Mouse (Mus musculus) lung, embryonic 15.5 days (tissue): ENCODE data around the gene Gtf3c6. TPM values are rescaled to one million over a fixed set of nuclear protein-coding genes. Genes with fewer than 3 reads are reported as not detected.
A peak's percentile ranks its signal among the peaks of the same experiment; 100 is the strongest.
"Not testable (repeated sequence)": the region's sequence is repeated elsewhere in the genome, so short reads cannot be mapped to it uniquely, and the experiment has no call there.

ENCODE experiments used
- ATAC-seq: fragments of 200-750 bp; cut with Nextera tagmentation; 2 replicates; pipeline ENCODE4 v1.8.0; 2017; ENCODE audit warnings: moderate number of reproducible peaks, borderline replicate concordance; ENCODE audit not compliant: low FRiP score, low TSS enrichment; ENCODE audit errors: extremely low read depth
- H3K27ac ChIP-seq: fragments of 300-500 bp; sonication (generic); 2 replicates; pipeline ENCODE4 v1.5.1; 2015; ENCODE audit warnings: moderate library complexity, mild to moderate bottlenecking, inconsistent platforms
- H3K27me3 ChIP-seq: fragments of 300-500 bp; sonication (generic); 2 replicates; pipeline ENCODE4 v1.6.1; 2015; ENCODE audit warnings: inconsistent platforms
- H3K36me3 ChIP-seq: fragments of 300-500 bp; sonication (generic); 2 replicates; pipeline ENCODE4 v1.6.1; 2015; ENCODE audit warnings: inconsistent platforms
- H3K4me1 ChIP-seq: fragments of 300-500 bp; sonication (generic); 2 replicates; pipeline ENCODE4 v1.6.1; 2015; ENCODE audit warnings: inconsistent platforms
- H3K4me2 ChIP-seq: fragments of 300-500 bp; sonication (generic); 2 replicates; pipeline ENCODE4 v1.6.1; 2015; ENCODE audit warnings: inconsistent platforms, mild to moderate bottlenecking, moderate library complexity
- H3K4me3 ChIP-seq: fragments of 300-500 bp; sonication (generic); 2 replicates; pipeline ENCODE4 v1.5.1; 2015; ENCODE audit warnings: mild to moderate bottlenecking, inconsistent platforms
- H3K9ac ChIP-seq: fragments of 300-500 bp; sonication (generic); 2 replicates; pipeline ENCODE4 v1.6.1; 2015; ENCODE audit warnings: inconsistent platforms
- H3K9me3 ChIP-seq: fragments of 300-500 bp; sonication (generic); 2 replicates; pipeline ENCODE4 v1.6.1; 2016; ENCODE audit warnings: inconsistent platforms
- WGBS: fragments of 180-500 bp; shearing (Covaris S2); methylation state at CpG from one replicate; pipeline ENCODE4 v1.1.7; 2015; 5-methylcytosine and 5-hydroxymethylcytosine counted together
- polyA plus RNA-seq: library from polyadenylated mRNA; unstranded; fragments of >200 nt; fragmentation: Nextera tagmentation; extraction: Ambion mirVana; gene quantifications from 2 replicates; pipeline ENCODE4 v1.2.1, GENCODE M21; 2015

Gtf3c6 gene
- polyA plus RNA-seq = 81.5 and 90.1 TPM in 2 replicates

- ATAC-seq = peak; percentile 76
- peak within 1 kb of the TSS; percentile 73 for H3K4me2 ChIP-seq
- H3K4me1 ChIP-seq = peaks cover 10% of the 10 kb centered on the region
- peaks cover 20% of the 10 kb centered on the region for H3K36me3 ChIP-seq
- WGBS = under 1% methylated on average over 43 of the region's 43 CpGs
- peak within 1 kb of the TSS; percentile 93 for H3K4me3 ChIP-seq
- H3K27ac ChIP-seq = peak within 1 kb of the TSS; percentile 92
- peak within 1 kb of the TSS; percentile 94 for H3K9ac ChIP-seq
- H3K27me3 ChIP-seq = no peaks in the 10 kb centered on the region
- no peaks in the 10 kb centered on the region for H3K9me3 ChIP-seq
These were observed at the start of gene Gtf3c6 for GRCm38 (mm10) chr10:40257414-40258255. Gtf3c6 (minus strand) TSS chr10:40258108.

DNA sequence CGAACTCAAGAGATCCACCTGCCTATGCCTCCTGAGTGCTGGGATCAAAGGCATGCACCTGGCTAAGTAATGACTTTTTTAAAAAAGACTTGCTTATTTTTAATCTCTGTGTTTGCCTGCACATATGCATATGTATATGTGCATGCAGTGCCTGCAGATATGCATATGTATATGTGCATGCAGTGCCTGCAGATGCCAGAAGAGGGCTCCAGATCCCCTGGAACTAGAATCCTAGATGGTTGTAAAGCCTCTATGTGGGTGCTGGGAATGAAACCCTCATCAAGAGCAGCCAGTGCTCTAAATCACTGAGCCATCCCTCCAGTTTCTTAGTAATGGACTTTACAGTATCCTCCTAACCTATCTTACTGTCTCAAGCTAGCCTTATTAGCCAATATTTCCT is 48.1 kb upstream of the Gtf3c6 start:
- WGBS = 88% methylated on average over 1 of the region's 1 CpGs

GRCm38 (mm10) chr10:40302140-40302985 is 44.5 kb upstream of the Gtf3c6 start, which contains the start of gene Amd1:
Amd1 (minus strand) TSS chr10:40302186.
- ATAC-seq = peak; percentile 97
- Histone ChIP-seq H3K27ac (peak within 1 kb of the TSS; percentile 99), H3K9ac (peak within 1 kb of the TSS; percentile 93), H3K27me3 (no peaks in the 10 kb centered on the region), H3K36me3 (no peaks in the 10 kb centered on the region), H3K4me3 (peak within 1 kb of the TSS; percentile 97), H3K4me1 (peaks cover 22% of the 10 kb centered on the region), H3K9me3 (no peaks in the 10 kb centered on the region), H3K4me2 (peak within 1 kb of the TSS; percentile 87)
- WGBS = under 1% methylated on average over 55 of the region's 55 CpGs

More for the DNA sequence above, 48.1 kb upstream of the Gtf3c6 start:
- Histone ChIP-seq H3K9me3 (no peaks in the 10 kb centered on the region), H3K4me3 (no peak overlapping the region), H3K27ac (no peak overlapping the region), H3K36me3 (no peaks in the 10 kb centered on the region), H3K9ac (no peak overlapping the region), H3K4me1 (no peaks in the 10 kb centered on the region), H3K27me3 (no peaks in the 10 kb centered on the region), H3K4me2 (no peak overlapping the region)
- no peak for ATAC-seq

GRCm38 (mm10) chr10:40301181-40302075 is 43.5 kb upstream of the Gtf3c6 start:
- H3K27me3 ChIP-seq = not testable (repeated sequence)
- under 1% methylated on average over 50 of the region's 91 CpGs for WGBS

GRCm38 (mm10) chr10:40300648-40301171 is 42.8 kb upstream of the Gtf3c6 start:
- Histone ChIP-seq H3K4me3 (peak overlapping the region; percentile 97), H3K27me3 (no peaks in the 10 kb centered on the region), H3K4me2 (peak overlapping the region; percentile 74), H3K4me1 (peaks cover 27% of the 10 kb centered on the region), H3K9ac (peak overlapping the region; percentile 93), H3K36me3 (no peaks in the 10 kb centered on the region), H3K27ac (peak overlapping the region; percentile 89), H3K9me3 (no peaks in the 10 kb centered on the region)
- under 1% methylated on average over 36 of the region's 36 CpGs for WGBS
- ATAC-seq = peak; percentile 84

More at GRCm38 (mm10) chr10:40301181-40302075, 43.5 kb upstream of the Gtf3c6 start:
- H3K36me3 ChIP-seq, H3K9me3 ChIP-seq: not testable (repeated sequence)
- Histone ChIP-seq H3K4me1 (peaks cover 27% of the 10 kb centered on the region), H3K4me2 (peak overlapping the region; percentile 87), H3K27ac (peak overlapping the region; percentile 89), H3K4me3 (peak overlapping the region; percentile 97), H3K9ac (peak overlapping the region; percentile 93)
- ATAC-seq = peak; percentile 20; the same call in 1 of the 2 replicates

DNA sequence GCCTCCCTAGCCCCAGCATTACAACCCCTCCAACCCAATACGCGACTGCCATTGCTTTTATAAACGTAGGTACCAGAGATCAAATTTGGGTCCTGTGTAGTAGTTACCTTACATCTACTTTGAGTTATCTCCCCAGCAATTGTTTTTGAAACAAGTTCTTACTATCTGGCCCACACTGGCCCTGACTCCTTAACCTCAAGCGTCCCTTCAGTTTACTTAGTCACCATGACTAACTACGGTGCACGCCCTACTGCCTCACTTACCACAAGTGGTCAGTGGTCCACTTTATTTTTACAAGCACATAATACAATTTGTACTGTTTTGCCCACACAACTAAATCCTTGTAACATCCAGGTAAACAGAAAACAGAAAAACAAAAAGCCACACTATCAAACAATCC is 34.7 kb upstream of the Gtf3c6 start:
- 87% methylated on average over 6 of the region's 6 CpGs for WGBS

GRCm38 (mm10) chr10:40286767-40287166 is 28.9 kb upstream of the Gtf3c6 start:
- no peaks in the 10 kb centered on the region for H3K4me1 ChIP-seq
- H3K4me3 ChIP-seq = no peak overlapping the region
- 88% methylated on average over 1 of the region's 1 CpGs for WGBS
- no peak for ATAC-seq
- H3K36me3 ChIP-seq = peaks cover 36% of the 10 kb centered on the region
- H3K9me3 ChIP-seq = no peaks in the 10 kb centered on the region
- H3K4me2 ChIP-seq = no peak overlapping the region
- no peak overlapping the region for H3K9ac ChIP-seq
- no peak overlapping the region for H3K27ac ChIP-seq
- no peaks in the 10 kb centered on the region for H3K27me3 ChIP-seq

More for the DNA sequence above, 34.7 kb upstream of the Gtf3c6 start:
- Histone ChIP-seq H3K36me3 (peaks cover 36% of the 10 kb centered on the region), H3K4me1 (peaks cover 7% of the 10 kb centered on the region), H3K9ac (no peak overlapping the region), H3K27me3 (no peaks in the 10 kb centered on the region), H3K27ac (no peak overlapping the region), H3K9me3 (no peaks in the 10 kb centered on the region), H3K4me3 (no peak overlapping the region), H3K4me2 (no peak overlapping the region)
- ATAC-seq = no peak

- H3K9ac ChIP-seq = no peak overlapping the region
- H3K4me3 ChIP-seq = no peak overlapping the region
- H3K27me3 ChIP-seq = no peaks in the 10 kb centered on the region
- H3K9me3 ChIP-seq = no peaks in the 10 kb centered on the region
- ATAC-seq = no peak
- no peak overlapping the region for H3K4me2 ChIP-seq
- H3K4me1 ChIP-seq = no peaks in the 10 kb centered on the region
- 82% methylated on average over 1 of the region's 1 CpGs for WGBS
- H3K36me3 ChIP-seq = peaks cover 27% of the 10 kb centered on the region
- H3K27ac ChIP-seq = no peak overlapping the region
These were observed 27.7 kb upstream of the Gtf3c6 start for GRCm38 (mm10) chr10:40285571-40285970.

- Histone ChIP-seq H3K27me3 (no peaks in the 10 kb centered on the region), H3K27ac (no peak overlapping the region), H3K4me3 (no peak overlapping the region), H3K36me3 (peaks cover 25% of the 10 kb centered on the region), H3K4me1 (no peaks in the 10 kb centered on the region), H3K4me2 (no peak overlapping the region), H3K9me3 (no peaks in the 10 kb centered on the region), H3K9ac (no peak overlapping the region)
- no peak for ATAC-seq
- 89% methylated on average over 3 of the region's 3 CpGs for WGBS
These were observed 27.1 kb upstream of the Gtf3c6 start for GRCm38 (mm10) chr10:40284997-40285396.

DNA sequence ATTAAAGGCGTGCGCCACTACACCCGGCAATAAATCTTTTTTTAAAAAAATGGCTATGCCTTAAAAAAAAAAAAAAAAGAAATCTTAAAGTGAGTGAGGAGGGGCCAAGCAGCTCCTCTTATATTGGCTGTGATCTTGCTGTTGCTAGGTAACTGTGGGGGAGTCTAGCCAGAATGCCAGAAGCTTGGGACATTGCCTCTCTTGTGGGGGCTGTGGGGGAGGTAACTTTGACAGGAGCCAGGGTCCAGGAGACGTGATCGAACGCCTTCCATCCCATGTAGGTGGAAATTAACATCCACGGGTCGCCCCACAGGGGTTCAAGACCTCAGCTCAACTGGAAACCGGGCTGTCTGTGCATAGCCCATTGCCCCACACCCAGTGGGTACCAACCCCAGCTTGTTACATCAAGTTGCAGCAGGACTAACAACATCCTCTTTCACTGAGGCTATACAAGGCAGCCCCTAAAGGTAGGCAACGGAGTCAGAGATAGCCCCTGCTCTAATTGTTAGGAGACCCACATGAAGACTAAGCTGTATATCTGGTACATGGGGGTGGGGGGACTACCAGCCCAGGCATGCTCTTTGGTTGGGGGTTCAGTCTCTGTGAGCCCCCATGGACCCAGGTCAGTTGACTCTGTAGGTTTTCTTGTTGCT is 26.4 kb upstream of the Gtf3c6 start:
- Histone ChIP-seq H3K9ac (no peak overlapping the region), H3K4me1 (no peaks in the 10 kb centered on the region), H3K36me3 (peaks cover 19% of the 10 kb centered on the region), H3K9me3 (no peaks in the 10 kb centered on the region), H3K27me3 (no peaks in the 10 kb centered on the region), H3K4me2 (no peak overlapping the region), H3K4me3 (no peak overlapping the region), H3K27ac (no peak overlapping the region)
- no peak for ATAC-seq
- WGBS = 83% methylated on average over 10 of the region's 10 CpGs
